Mouse (Mus musculus) stomach, postnatal 0 days (tissue): ENCODE results near the gene Ankdd1b. TPM values are rescaled to one million over a fixed set of nuclear protein-coding genes. Genes with fewer than 3 reads are reported as not detected.

Experiments
- ATAC-seq: fragments of 200-750 bp; cut with Nextera tagmentation; 2 replicates; pipeline ENCODE4 v1.8.0; 2017; ENCODE audit not compliant: low FRiP score, low TSS enrichment
- DNase-seq: peaks from one replicate; pipeline ENCODE4 v3.0.0-alpha.2; 2016; ENCODE audit warnings: low spot score
- H3K27ac ChIP-seq: fragments of 300-500 bp; sonication (generic); replicated peaks from 2 replicates; pipeline ENCODE4 v1.5.1; 2014; ENCODE audit warnings: mild to moderate bottlenecking, control low read depth
- H3K27me3 ChIP-seq: fragments of 300-500 bp; sonication (generic); 2 replicates; pipeline ENCODE4 v1.6.1; 2014; ENCODE audit warnings: low read length; ENCODE audit not compliant: control insufficient read depth, insufficient read depth
- H3K36me3 ChIP-seq: fragments of 300-500 bp; sonication (generic); 2 replicates; pipeline ENCODE4 v1.6.1; 2014; ENCODE audit warnings: low read length, mixed read lengths; ENCODE audit not compliant: control insufficient read depth, insufficient read depth
- H3K4me1 ChIP-seq: fragments of 300-500 bp; sonication (generic); replicated peaks from 2 replicates; pipeline ENCODE4 v1.6.1; 2014; ENCODE audit warnings: antibody characterized with exemption; ENCODE audit not compliant: control insufficient read depth, insufficient read depth
- H3K4me2 ChIP-seq: fragments of 300-500 bp; sonication (generic); replicated peaks from 2 replicates; pipeline ENCODE4 v1.6.1; 2014; ENCODE audit warnings: low read depth, mild to moderate bottlenecking, control low read depth, moderate library complexity
- H3K4me3 ChIP-seq: fragments of 300-500 bp; sonication (generic); 2 replicates; pipeline ENCODE4 v1.5.1; 2014; ENCODE audit warnings: low read depth, low read length, control low read depth
- H3K9ac ChIP-seq: fragments of 300-500 bp; sonication (generic); 2 replicates; pipeline ENCODE4 v1.6.1; 2014; ENCODE audit warnings: mild to moderate bottlenecking, low read length, control low read depth, mixed read lengths
- H3K9me3 ChIP-seq: fragments of 300-500 bp; sonication (generic); 2 replicates; pipeline ENCODE4 v1.6.1; 2016; ENCODE audit warnings: low read length; ENCODE audit not compliant: control insufficient read depth
- CTCF ChIP-seq: IDR thresholded peaks from 2 replicates; pipeline ENCODE4 v1.5.1; 2016; ENCODE audit warnings: antibody characterized with exemption, low read depth, mild to moderate bottlenecking, moderate library complexity
- EP300 ChIP-seq: optimal IDR thresholded peaks from 2 replicates; pipeline ENCODE3; 2016; ENCODE audit warnings: antibody characterized with exemption
- WGBS: fragments of 180-500 bp; shearing (Covaris S2); extraction: QIAGEN DNeasy Blood & Tissue Kit; methylation state at CpG from one replicate; pipeline ENCODE4 v1.1.7; 2014; 5-methylcytosine and 5-hydroxymethylcytosine counted together
- polyA plus RNA-seq: library from polyadenylated mRNA; unstranded; fragments of >200 nt; fragmentation: Nextera tagmentation; extraction: Ambion mirVana; gene quantifications from 2 replicates; pipeline ENCODE4 v1.2.1, GENCODE M21; 2015

The Ankdd1b gene
- polyA plus RNA-seq, 1 experiment from 2014 or later = 6.8 TPM

DNA sequence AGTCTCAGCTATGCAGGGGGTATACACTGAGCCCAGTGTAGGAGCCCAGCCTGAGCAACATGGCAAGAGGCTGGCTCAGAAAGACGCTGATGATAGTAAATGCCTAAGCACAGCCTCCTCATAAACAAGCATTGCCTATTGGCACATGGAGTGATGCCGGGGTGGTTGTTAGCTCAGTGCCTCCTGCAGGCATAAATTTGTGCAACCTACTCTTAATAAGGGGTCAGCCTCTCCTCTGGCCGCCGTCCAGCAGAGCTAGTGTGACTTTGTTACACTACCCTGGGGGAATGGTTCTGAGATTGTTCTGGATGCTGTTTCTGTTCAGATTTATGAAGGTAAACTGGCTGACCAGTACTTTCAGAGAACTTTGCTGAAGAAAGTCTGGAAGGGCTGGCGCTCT, 69.7 kb downstream of the Ankdd1b start:
- Histone ChIP-seq H3K27me3 (no peaks in the 10 kb centered on the region), H3K4me3 (no peak overlapping the region), H3K4me1 (no peaks in the 10 kb centered on the region), H3K27ac (no peak overlapping the region), H3K4me2 (no peak overlapping the region), H3K9ac (no peak overlapping the region), H3K9me3 (no peaks in the 10 kb centered on the region), H3K36me3 (peaks cover 27% of the 10 kb centered on the region)
- TF ChIP-seq CTCF (no peak), EP300 (no peak)
- ATAC-seq (no peak), DNase-seq (no peak)
- WGBS = 93% methylated on average over 5 of the region's 5 CpGs

- Histone ChIP-seq H3K9me3 (no peaks in the 10 kb centered on the region), H3K4me3 (peak overlapping the region; percentile 85; the same call in 1 of the 2 replicates), H3K36me3 (peaks cover 6% of the 10 kb centered on the region; the same call in 1 of the 2 replicates), H3K27me3 (no peaks in the 10 kb centered on the region), H3K27ac (no peak overlapping the region), H3K9ac (peak overlapping the region; percentile 35; the same call in 1 of the 2 replicates), H3K4me2 (peak overlapping the region; percentile 72), H3K4me1 (0 out of 2 replicates have a peak, but pooled peaks cover 2% of the 10 kb centered on the region)
- ATAC-seq (no peak), DNase-seq (no peak)
- WGBS = 17% methylated on average over 2 of the region's 2 CpGs
- TF ChIP-seq CTCF = peak; percentile 20; the same call in 1 of the 2 replicates
- no peak for TF ChIP-seq EP300
Observed at GRCm38 (mm10) chr13:96389301-96389700, 81.7 kb downstream of the Ankdd1b start.

DNA sequence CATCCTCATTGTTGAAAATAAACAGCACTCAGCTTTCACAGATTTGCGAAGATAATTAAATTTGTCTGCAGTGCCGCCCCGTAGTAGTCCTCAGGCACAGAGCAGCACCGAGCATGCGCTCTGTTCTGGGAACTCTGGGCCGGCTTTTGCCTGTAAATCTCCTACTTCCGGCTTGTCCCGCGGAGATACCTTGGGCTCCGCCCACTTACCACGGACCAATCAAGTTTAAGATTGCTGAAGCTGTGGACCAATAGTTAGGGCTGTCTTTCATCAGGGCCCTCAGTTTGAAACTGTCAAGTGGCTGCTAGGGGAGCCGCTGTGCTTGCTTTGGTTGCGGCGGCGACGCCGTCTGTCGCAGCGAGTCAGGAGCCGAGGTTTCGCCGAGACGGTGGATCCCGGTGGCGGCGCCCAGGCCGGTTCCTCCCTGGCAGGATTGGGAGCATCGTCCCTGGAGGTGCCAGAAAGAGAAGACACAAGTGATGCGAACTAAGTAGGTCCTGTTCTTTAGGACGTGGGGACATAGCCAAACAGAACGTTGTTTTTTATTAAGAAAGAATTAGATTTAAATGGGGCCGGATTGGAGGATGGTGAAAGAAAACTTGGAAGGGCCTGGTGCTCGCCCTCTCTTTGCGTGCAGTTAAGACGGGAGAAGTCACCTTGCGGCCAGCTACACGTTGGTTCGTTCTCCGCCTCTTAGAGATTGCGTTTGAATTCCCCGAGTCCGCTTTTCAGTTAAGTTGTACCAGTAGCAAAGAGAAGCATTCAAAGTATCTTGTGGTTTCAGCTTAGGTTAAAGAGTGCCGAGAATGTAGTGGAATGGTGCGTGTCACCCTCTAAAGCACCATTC, 82.7 kb downstream of the Ankdd1b start, which contains the start of gene Poc5:
Gene Poc5 (plus strand): TSS at position 253 of the 847 bp plus-strand sequence.
- no peaks in the 10 kb centered on the region for H3K27me3 ChIP-seq
- no peaks in the 10 kb centered on the region for H3K9me3 ChIP-seq
- TF ChIP-seq EP300 (peak; percentile 98), CTCF (no peak)
- 0 out of 2 replicates have a peak, but pooled peaks cover 2% of the 10 kb centered on the region for H3K4me1 ChIP-seq
- peak within 1 kb of the TSS; percentile 85 for H3K9ac ChIP-seq
- DNase-seq (peak; percentile 97), ATAC-seq (peak; percentile 100)
- H3K36me3 ChIP-seq = peaks cover 6% of the 10 kb centered on the region; the same call in 1 of the 2 replicates
- H3K4me3 ChIP-seq = peak within 1 kb of the TSS; percentile 85
- peak within 1 kb of the TSS; percentile 83 for H3K27ac ChIP-seq
- under 1% methylated on average over 44 of the region's 44 CpGs for WGBS
- peak within 1 kb of the TSS; percentile 72 for H3K4me2 ChIP-seq

GRCm38 (mm10) chr13:96377883-96378282, 93.1 kb downstream of the Ankdd1b start:
- H3K36me3 ChIP-seq = no peaks in the 10 kb centered on the region
- no peaks in the 10 kb centered on the region for H3K4me1 ChIP-seq
- H3K4me2 ChIP-seq = no peak overlapping the region
- TF ChIP-seq EP300 (no peak), CTCF (no peak)
- ATAC-seq (no peak), DNase-seq (no peak)
- no peaks in the 10 kb centered on the region for H3K9me3 ChIP-seq
- H3K4me3 ChIP-seq = no peak overlapping the region
- H3K27ac ChIP-seq = no peak overlapping the region
- no peak overlapping the region for H3K9ac ChIP-seq
- H3K27me3 ChIP-seq = no peaks in the 10 kb centered on the region
- WGBS = 71% methylated on average over 4 of the region's 4 CpGs

- Histone ChIP-seq H3K36me3 (no peaks in the 10 kb centered on the region), H3K27me3 (no peaks in the 10 kb centered on the region), H3K9me3 (no peaks in the 10 kb centered on the region), H3K27ac (no peak overlapping the region), H3K4me3 (no peak overlapping the region), H3K9ac (no peak overlapping the region), H3K4me1 (no peaks in the 10 kb centered on the region), H3K4me2 (no peak overlapping the region)
- ATAC-seq (no peak), DNase-seq (no peak)
- TF ChIP-seq CTCF (no peak), EP300 (no peak)
- WGBS = 79% methylated on average over 18 of the region's 18 CpGs
Observed at GRCm38 (mm10) chr13:96376871-96377270, 94.1 kb downstream of the Ankdd1b start.

DNA sequence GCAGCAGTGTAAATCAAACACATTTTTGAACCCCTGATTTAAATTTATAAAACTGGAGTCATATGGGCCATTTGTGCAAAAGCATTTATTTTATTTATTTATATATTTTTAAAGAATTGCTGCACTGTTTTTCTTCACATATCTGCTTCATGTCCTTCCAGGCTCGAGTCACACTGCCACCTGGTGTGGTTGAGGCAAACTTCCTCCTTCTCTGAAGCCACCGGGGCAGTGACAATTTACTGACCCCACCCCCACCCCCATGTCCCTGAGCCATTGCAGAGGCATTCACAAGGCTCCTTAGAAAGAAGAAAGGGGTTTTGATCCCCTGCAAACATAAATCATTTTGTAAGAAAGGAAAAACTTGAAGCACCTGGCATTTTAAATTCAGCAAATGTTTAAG, 95.5 kb downstream of the Ankdd1b start:
- Histone ChIP-seq H3K4me3 (no peak overlapping the region), H3K4me1 (no peaks in the 10 kb centered on the region), H3K9ac (no peak overlapping the region), H3K9me3 (no peaks in the 10 kb centered on the region), H3K36me3 (no peaks in the 10 kb centered on the region), H3K27me3 (no peaks in the 10 kb centered on the region), H3K27ac (no peak overlapping the region), H3K4me2 (no peak overlapping the region)
- DNase-seq = peak; percentile 20
- ATAC-seq = no peak
- 8% methylated on average over 2 of the region's 2 CpGs for WGBS
- no peak for TF ChIP-seq EP300
- peak; percentile 57 for TF ChIP-seq CTCF

Other genes with a start within 250 kb of the Ankdd1b start
- 5.1 and 6.4 TPM in 2 replicates for gene Poc5, start 82.9 kb downstream of the Ankdd1b start, polyA plus RNA-seq
- gene Gm17622, start 19.5 kb upstream of the Ankdd1b start, polyA plus RNA-seq = not detected in 2 replicates
- 4.2 and 5.0 TPM in 2 replicates for gene Polk, start 71.4 kb upstream of the Ankdd1b start, polyA plus RNA-seq
- 6.0 and 7.0 TPM in 2 replicates for gene Col4a3bp, start 71.4 kb upstream of the Ankdd1b start, polyA plus RNA-seq
- gene Hmgcr, start 199.7 kb upstream of the Ankdd1b start, polyA plus RNA-seq = 40.9 and 41.9 TPM in 2 replicates